Mouse (Mus musculus): ENCODE results near the gene Cdkl2. TPM values are rescaled to one million over a fixed set of nuclear protein-coding genes. Genes with fewer than 3 reads are reported as not detected.

Cdkl2 gene
- polyA plus RNA-seq (2014; fragmentation: Illumina TruSeq; extraction: RNeasy Lipid Tissue Mini Kit (QIAGEN cat#74804); ENCODE audit: insufficient read depth, low read depth, low replicate concordance) = 9.6 TPM

DNA sequence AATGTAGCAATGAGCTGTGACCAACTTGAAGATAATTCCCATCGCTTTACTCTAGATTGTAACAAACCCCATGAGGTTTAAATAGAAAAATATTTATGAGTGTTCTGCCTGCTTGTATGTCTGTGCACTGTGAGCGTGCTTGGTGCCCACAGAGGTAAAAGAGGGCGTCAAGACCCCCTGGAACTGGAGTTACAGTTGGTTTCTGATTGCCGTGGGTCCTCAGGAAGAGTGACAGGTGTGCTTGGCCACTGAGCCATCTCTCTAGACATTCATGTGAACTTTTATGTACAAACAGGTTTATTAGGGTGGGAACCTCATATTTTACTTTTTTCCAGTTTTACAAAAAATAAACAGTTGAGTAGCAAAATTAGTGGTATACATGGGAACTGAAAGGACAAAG is at the start of gene Cdkl2:
TSS of gene Cdkl2 (minus strand) at position 101 of the 400 bp plus-strand sequence.

DNA sequence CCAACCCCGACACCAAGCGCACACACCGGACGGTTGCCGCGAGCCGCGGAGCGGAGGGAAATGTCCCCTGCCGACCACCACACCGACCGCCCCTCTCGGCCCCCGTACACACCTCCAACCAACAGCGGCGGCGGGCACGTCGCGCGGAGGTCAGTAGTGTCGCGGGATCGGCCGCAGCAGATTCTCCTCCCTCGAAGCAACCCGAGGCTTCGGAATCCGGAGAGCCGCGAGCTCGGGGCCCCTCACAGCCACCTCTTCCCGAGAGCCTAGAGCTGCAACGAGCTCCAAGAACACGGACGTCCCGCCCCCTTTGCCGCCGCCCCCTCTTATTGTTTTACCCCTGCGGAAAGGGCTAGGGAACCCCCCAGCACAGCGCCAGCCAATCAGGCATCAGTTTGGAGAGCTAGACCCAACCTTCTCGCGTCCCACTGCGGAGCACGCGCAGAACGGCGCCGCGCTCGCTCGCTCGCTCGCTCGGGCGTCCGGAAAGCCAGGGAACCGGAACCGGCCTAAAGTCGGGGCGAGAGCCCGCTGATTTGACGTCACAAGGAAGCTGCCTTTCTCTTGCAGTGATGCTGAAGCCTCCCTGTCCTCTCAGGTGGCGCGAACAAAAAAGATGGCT is 39.8 kb upstream of the Cdkl2 start, which contains the start of gene G3bp2:
TSS of gene G3bp2 (minus strand) at position 303 of the 622 bp plus-strand sequence.

DNA sequence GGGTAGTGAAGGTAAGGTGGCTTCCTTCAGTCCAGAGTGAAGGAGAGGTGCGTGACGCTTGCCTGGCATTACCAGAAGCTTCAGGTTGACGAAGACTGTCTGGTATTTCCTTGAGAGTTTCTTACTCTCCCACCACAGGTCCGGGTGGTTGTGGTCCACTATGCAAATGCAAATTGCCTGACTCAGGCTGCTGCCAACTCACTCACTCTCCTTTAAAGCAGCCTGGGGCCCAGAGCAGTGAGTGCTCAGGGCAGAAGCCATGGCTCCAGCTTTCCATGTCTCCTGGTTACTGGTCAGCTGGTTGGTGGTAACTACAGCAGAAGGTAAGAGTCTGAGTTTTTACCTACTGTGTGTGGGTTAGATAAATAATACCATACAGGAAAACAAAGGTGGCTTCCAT is 56.4 kb downstream of the Cdkl2 start, which contains the start of gene Odaph:
TSS of gene Odaph (plus strand) at position 240 of the 400 bp plus-strand sequence.

DNA sequence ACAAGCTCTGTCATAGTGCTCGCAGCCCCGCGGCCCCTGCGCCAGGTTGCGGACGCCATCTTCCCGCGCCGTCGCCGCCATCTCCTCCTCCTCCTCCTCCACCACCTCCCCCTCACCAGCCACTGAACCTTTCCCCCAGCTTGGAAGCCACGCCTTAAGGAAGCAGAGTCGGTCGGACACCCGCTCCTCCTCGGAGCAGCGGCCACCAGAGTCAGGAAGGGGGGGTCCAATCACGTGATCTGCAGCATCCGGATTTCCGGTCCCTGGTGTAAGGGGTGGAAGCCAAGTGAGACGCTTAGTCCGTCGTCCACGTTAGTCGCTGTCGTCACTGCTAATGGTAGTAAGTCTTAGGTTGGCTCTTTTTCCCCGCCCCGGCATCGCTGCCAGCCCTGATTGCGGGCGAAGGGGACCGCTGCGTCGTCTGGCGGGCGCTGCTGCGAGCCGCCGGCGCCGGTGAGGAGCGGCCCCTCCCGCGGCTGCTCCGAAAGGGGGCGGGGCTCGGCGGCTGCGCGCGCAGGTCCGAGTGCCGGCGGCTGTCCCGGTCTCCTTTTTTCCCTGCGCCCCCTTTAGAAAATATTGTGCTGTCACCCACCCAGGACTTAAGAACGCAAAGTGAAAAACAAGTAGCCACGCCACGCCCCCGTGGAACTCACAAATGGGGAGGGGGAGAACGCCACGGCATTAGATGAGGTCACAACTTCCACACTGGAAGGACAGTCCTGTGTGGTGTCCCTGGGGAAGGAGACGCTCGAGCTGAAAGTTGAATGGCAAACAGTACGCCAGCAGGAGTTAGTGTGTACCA is 80.8 kb downstream of the Cdkl2 start, which contains the start of gene Rchy1:
TSS of gene Rchy1 (minus strand) at position 430 of the 802 bp plus-strand sequence.

Other genes starting within 250 kb of the Cdkl2 start
- 47.3 TPM for gene Rchy1, start 80.8 kb downstream of the Cdkl2 start, polyA plus RNA-seq (2014; fragmentation: Illumina TruSeq; extraction: RNeasy Lipid Tissue Mini Kit (QIAGEN cat#74804); ENCODE audit: insufficient read depth, low read depth, low replicate concordance)
- gene Odaph, start 56.4 kb downstream of the Cdkl2 start, polyA plus RNA-seq (2014; fragmentation: Illumina TruSeq; extraction: RNeasy Lipid Tissue Mini Kit (QIAGEN cat#74804); ENCODE audit: insufficient read depth, low read depth, low replicate concordance) = not detected
- 33.4 TPM for gene G3bp2, start 39.8 kb upstream of the Cdkl2 start, polyA plus RNA-seq (2014; fragmentation: Illumina TruSeq; extraction: RNeasy Lipid Tissue Mini Kit (QIAGEN cat#74804); ENCODE audit: insufficient read depth, low read depth, low replicate concordance)
- 32.3 TPM for gene Uso1, start 94.1 kb upstream of the Cdkl2 start, polyA plus RNA-seq (2014; fragmentation: Illumina TruSeq; extraction: RNeasy Lipid Tissue Mini Kit (QIAGEN cat#74804); ENCODE audit: insufficient read depth, low read depth, low replicate concordance)
- not detected for gene U90926, start 171.5 kb upstream of the Cdkl2 start, polyA plus RNA-seq (2014; fragmentation: Illumina TruSeq; extraction: RNeasy Lipid Tissue Mini Kit (QIAGEN cat#74804); ENCODE audit: insufficient read depth, low read depth, low replicate concordance)
- gene Ppef2, start 212.4 kb upstream of the Cdkl2 start, polyA plus RNA-seq (2014; fragmentation: Illumina TruSeq; extraction: RNeasy Lipid Tissue Mini Kit (QIAGEN cat#74804); ENCODE audit: insufficient read depth, low read depth, low replicate concordance) = 0.46 TPM
- 50.3 TPM for gene Naaa, start 234.3 kb upstream of the Cdkl2 start, polyA plus RNA-seq (2014; fragmentation: Illumina TruSeq; extraction: RNeasy Lipid Tissue Mini Kit (QIAGEN cat#74804); ENCODE audit: insufficient read depth, low read depth, low replicate concordance)